Mouse (Mus musculus) liver, embryonic 14.5 days (tissue): ENCODE data around the gene Foxn1.

Experiments
- CTCF ChIP-seq: IDR thresholded peaks from 2 replicates; pipeline ENCODE4 v1.5.1; 2016; ENCODE audit warnings: antibody characterized with exemption, low read depth, control low read depth
- EP300 ChIP-seq: IDR thresholded peaks from 2 replicates; pipeline ENCODE4 v1.6.1; 2016; ENCODE audit warnings: antibody characterized with exemption, low read depth

DNA sequence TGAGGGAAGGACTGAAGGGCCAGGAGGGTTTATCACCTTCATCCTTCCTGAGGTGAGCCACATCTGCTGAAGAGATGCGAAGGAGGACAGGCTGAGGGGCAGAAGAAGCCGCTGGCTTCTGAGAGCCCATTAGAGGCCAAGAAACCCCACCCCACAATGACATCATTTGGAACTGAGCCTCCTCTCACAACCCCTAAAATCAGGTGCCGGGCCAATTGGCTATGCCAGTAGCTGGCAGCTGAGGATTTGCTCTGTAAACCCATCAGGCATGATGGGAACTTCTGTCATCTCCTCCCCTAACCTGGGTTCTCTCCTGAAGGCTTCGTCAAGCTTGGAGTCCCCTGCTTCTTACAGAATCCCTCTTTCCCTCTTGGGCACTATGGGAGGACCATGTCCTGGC, 6.0 kb downstream of the Foxn1 start:
- no peak for TF ChIP-seq EP300
- TF ChIP-seq CTCF, result no peak
